Mouse (Mus musculus): ENCODE measurements around the gene Myh15. TPM values are rescaled to one million over a fixed set of nuclear protein-coding genes. Genes with fewer than 3 reads are reported as not detected.

The Myh15 gene
- under 1 TPM; 0.20 to 0.22 TPM for total RNA-seq (2021)

GRCm38 (mm10) chr16:49057186-49057585 lies at the start of gene Myh15:
Gene Myh15, plus strand, starts transcription at chr16:49057486.
- no peak for DNase-seq
- intact Hi-C loops (cut with DNase I): no loop called here

- no peak for DNase-seq
- intact Hi-C loops (cut with DNase I): loop anchor here (5.0 to 10.0 kb wide), 2 partner anchors 306 to 1718 kb away; no protein-coding TSS in a partner anchor
Observed at GRCm38 (mm10) chr16:49016620-49017332, 40.5 kb upstream of the Myh15 start.

- no peak for DNase-seq
- intact Hi-C loops (cut with DNase I): no loop called here
Observed at GRCm38 (mm10) chr16:49035852-49036251, 21.4 kb upstream of the Myh15 start.

GRCm38 (mm10) chr16:49037771-49038170 lies 19.5 kb upstream of the Myh15 start:
- intact Hi-C loops (cut with DNase I): no loop called here
- no peak for DNase-seq

GRCm38 (mm10) chr16:49040554-49041221 lies 16.6 kb upstream of the Myh15 start:
- DNase-seq: no peak
- intact Hi-C loops (cut with DNase I): no loop called here

- intact Hi-C loops (cut with DNase I): no loop called here
- DNase-seq: no peak
Observed at GRCm38 (mm10) chr16:49049214-49049613, 8.1 kb upstream of the Myh15 start.

GRCm38 (mm10) chr16:49069256-49069963 lies 12.1 kb downstream of the Myh15 start:
- peak; percentile 16 for DNase-seq
- intact Hi-C loops (cut with DNase I): no loop called here

GRCm38 (mm10) chr16:49071316-49071715 lies 14.0 kb downstream of the Myh15 start:
- no peak for DNase-seq
- intact Hi-C loops (cut with DNase I): no loop called here

GRCm38 (mm10) chr16:49128015-49128414 lies 70.7 kb downstream of the Myh15 start:
- intact Hi-C loops (cut with DNase I): no loop called here
- DNase-seq: no peak

- intact Hi-C loops (cut with DNase I): no loop called here
- DNase-seq: no peak
Observed at GRCm38 (mm10) chr16:49156193-49156592, 98.9 kb downstream of the Myh15 start.

- peak; percentile 63 for DNase-seq
- intact Hi-C loops (cut with DNase I): loop anchor here (5.0 kb wide), 1 partner anchor 158 kb away; no protein-coding TSS in a partner anchor
Observed at GRCm38 (mm10) chr16:49164349-49165137, 107.3 kb downstream of the Myh15 start.

GRCm38 (mm10) chr16:49165728-49166127 lies 108.4 kb downstream of the Myh15 start:
- intact Hi-C loops (cut with DNase I): no loop called here
- no peak for DNase-seq

- intact Hi-C loops (cut with DNase I): no loop called here
- DNase-seq: no peak
Observed at GRCm38 (mm10) chr16:49167325-49167724, 110.0 kb downstream of the Myh15 start.

- intact Hi-C loops (cut with DNase I): no loop called here
- DNase-seq: no peak
Observed at GRCm38 (mm10) chr16:49175077-49175476, 117.8 kb downstream of the Myh15 start.

- DNase-seq: no peak
- intact Hi-C loops (cut with DNase I): no loop called here
Observed at GRCm38 (mm10) chr16:49175729-49176395, 118.6 kb downstream of the Myh15 start.

GRCm38 (mm10) chr16:49193521-49193920 lies 136.2 kb downstream of the Myh15 start:
- no peak for DNase-seq
- intact Hi-C loops (cut with DNase I): no loop called here

- DNase-seq: no peak
- intact Hi-C loops (cut with DNase I): no loop called here
Observed at GRCm38 (mm10) chr16:49193986-49194385, 136.7 kb downstream of the Myh15 start.

- intact Hi-C loops (cut with DNase I): no loop called here
Observed at GRCm38 (mm10) chr16:49196290-49196689, 139.0 kb downstream of the Myh15 start.

GRCm38 (mm10) chr16:49197951-49198350 lies 140.7 kb downstream of the Myh15 start:
- intact Hi-C loops (cut with DNase I): no loop called here
- DNase-seq: no peak

More at GRCm38 (mm10) chr16:49196290-49196689, 139.0 kb downstream of the Myh15 start:
- no peak for DNase-seq

GRCm38 (mm10) chr16:49223733-49224132 lies 166.4 kb downstream of the Myh15 start:
- DNase-seq: no peak
- intact Hi-C loops (cut with DNase I): no loop called here
